Mouse (Mus musculus): ENCODE measurements at regions not wholly inside any gene's neighbourhood (a gene's known extent, or its start where the extent isn't known, plus 50 kb on each side); places are given as distances from the start of the nearest gene placed in this dataset.

DNA sequence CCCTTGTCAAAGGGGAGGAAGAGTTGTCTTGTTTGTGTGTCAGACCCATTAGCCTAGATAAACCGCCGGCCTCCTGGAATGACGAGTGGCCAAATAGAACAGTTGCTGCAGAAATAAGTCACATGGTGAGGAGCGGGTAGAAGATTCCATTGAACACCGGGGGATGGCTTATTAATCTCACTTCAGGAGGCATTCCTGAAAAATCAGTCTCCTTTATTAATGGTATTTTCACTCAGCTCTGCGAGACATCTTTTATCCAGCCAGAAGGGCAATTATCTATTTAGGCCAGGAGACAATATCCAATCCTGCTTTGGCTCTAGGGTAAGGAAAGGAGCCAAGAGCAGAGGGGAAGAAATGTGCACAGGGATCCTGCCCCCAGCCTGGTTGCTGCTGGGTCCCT is 84.7 kb downstream of the Irx5 start:
- no peak for TF ChIP-seq POLR2A (IDR thresholded peaks at IDR 0.05; ENCODE audit: low read depth, low read length)
- no peak for TF ChIP-seq CTCF (IDR thresholded peaks at IDR 0.05; ENCODE audit: extremely low read depth, insufficient read depth, insufficient read length, insufficient replicate concordance)

All from spleen, adult 2 months (tissue).